Mouse (Mus musculus) heart, embryonic 11.5 days (tissue): ENCODE data around the gene Ltbp1. TPM values are rescaled to one million over a fixed set of nuclear protein-coding genes. Genes with fewer than 3 reads are reported as not detected.

ENCODE experiments used
- ATAC-seq: fragments of 200-750 bp; cut with Nextera tagmentation; replicated peaks from 2 replicates; pipeline ENCODE4 v1.8.0; 2017; ENCODE audit warnings: moderate library complexity; ENCODE audit not compliant: insufficient number of reproducible peaks, low FRiP score, low TSS enrichment
- H3K27ac ChIP-seq: fragments of 300-500 bp; sonication (generic); 2 replicates; pipeline ENCODE4 v1.5.1; 2014; ENCODE audit warnings: mild to moderate bottlenecking, low read depth, low read length
- H3K27me3 ChIP-seq: fragments of 300-500 bp; sonication (generic); 2 replicates; pipeline ENCODE4 v1.6.1; 2014; ENCODE audit warnings: mild to moderate bottlenecking, low read length, mixed read lengths; ENCODE audit not compliant: control insufficient read depth, insufficient read depth
- H3K36me3 ChIP-seq: fragments of 300-500 bp; sonication (generic); 2 replicates; pipeline ENCODE4 v1.6.1; 2014; ENCODE audit warnings: mild to moderate bottlenecking, low read length, moderate library complexity, mixed read lengths; ENCODE audit not compliant: control insufficient read depth, insufficient read depth
- H3K4me1 ChIP-seq: fragments of 300-500 bp; sonication (generic); 2 replicates; pipeline ENCODE4 v1.6.1; 2014; ENCODE audit warnings: low read length; ENCODE audit not compliant: control insufficient read depth, insufficient read depth
- H3K4me2 ChIP-seq: fragments of 300-500 bp; sonication (generic); 2 replicates; pipeline ENCODE4 v1.6.1; 2014; ENCODE audit warnings: mild to moderate bottlenecking, moderate library complexity
- H3K4me3 ChIP-seq: fragments of 300-500 bp; sonication (generic); 2 replicates; pipeline ENCODE4 v1.5.1; 2014; ENCODE audit warnings: low read depth, low read length
- H3K9ac ChIP-seq: fragments of 300-500 bp; sonication (generic); 2 replicates; pipeline ENCODE4 v1.6.1; 2014; ENCODE audit warnings: mild to moderate bottlenecking, low read depth, low read length, moderate library complexity
- H3K9me3 ChIP-seq: fragments of 300-500 bp; sonication (generic); replicated peaks from 2 replicates; pipeline ENCODE4 v1.6.1; 2016; ENCODE audit warnings: low read length; ENCODE audit not compliant: control insufficient read depth
- WGBS: fragments of 180-500 bp; shearing (Covaris S2); extraction: QIAGEN DNeasy Blood & Tissue Kit; methylation state at CpG from one replicate; pipeline ENCODE4 v1.1.7; 2014; ENCODE audit not compliant: insufficient replicate concordance; 5-methylcytosine and 5-hydroxymethylcytosine counted together
- polyA plus RNA-seq: library from polyadenylated mRNA; unstranded; fragments of >200 nt; fragmentation: Nextera tagmentation; extraction: Ambion mirVana; gene quantifications from 2 replicates; pipeline ENCODE4 v1.2.1, GENCODE M21; 2014

The Ltbp1 gene
- polyA plus RNA-seq, 1 experiment from 2014 or later: 45.4 TPM

GRCm38 (mm10) chr17:75374287-75375024 lies 369.1 kb downstream of the Ltbp1 start:
- Histone ChIP-seq H3K27ac (no peak overlapping the region), H3K4me2 (no peak overlapping the region), H3K9me3 (no peaks in the 10 kb centered on the region), H3K4me3 (no peak overlapping the region), H3K4me1 (no peaks in the 10 kb centered on the region), H3K36me3 (no peaks in the 10 kb centered on the region), H3K9ac (no peak overlapping the region), H3K27me3 (no peaks in the 10 kb centered on the region)
- peak; percentile 61; the same call in 1 of the 2 replicates for ATAC-seq
- 64% methylated on average over 5 of the region's 5 CpGs for WGBS

DNA sequence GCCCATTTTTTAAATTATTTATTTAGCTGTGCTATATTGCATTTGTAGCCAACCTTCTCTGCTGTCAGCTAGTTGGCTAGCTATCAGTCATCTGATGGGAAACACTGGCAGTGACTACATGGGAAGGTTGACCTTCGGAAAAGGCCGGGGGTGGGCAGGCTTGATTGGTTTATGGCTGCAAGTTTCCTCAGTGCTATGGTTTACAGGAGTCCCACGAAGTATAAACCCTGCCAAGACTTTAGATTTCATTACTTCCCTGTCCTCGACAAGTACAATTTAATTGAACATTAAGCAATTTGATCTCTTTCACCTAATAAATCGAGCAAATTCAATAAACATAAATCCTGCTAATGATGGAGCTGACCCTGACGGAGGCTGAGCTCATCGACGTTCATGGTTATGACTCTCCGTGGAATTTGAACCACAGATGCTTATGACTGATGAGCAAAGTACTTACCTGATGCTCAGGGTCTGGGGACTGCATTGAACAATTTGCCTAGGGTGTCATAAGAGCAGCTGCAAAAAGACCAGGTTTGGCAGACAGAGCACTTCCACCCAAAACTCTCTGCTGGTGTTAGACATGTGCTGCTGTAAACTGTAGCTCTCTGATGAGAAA lies 373.0 kb downstream of the Ltbp1 start:
- WGBS: 81% methylated on average over 9 of the region's 9 CpGs
- Histone ChIP-seq H3K4me1 (0 out of 2 replicates have a peak, but pooled peaks cover 2% of the 10 kb centered on the region), H3K4me3 (no peak overlapping the region), H3K36me3 (no peaks in the 10 kb centered on the region), H3K4me2 (no peak overlapping the region), H3K27me3 (no peaks in the 10 kb centered on the region), H3K9ac (no peak overlapping the region), H3K27ac (no peak overlapping the region), H3K9me3 (no peaks in the 10 kb centered on the region)
- no peak for ATAC-seq

- Histone ChIP-seq H3K36me3 (0 out of 2 replicates have a peak, but pooled peaks cover 2% of the 10 kb centered on the region), H3K27me3 (no peaks in the 10 kb centered on the region), H3K4me1 (0 out of 2 replicates have a peak, but pooled peaks cover 2% of the 10 kb centered on the region), H3K4me2 (no peak overlapping the region), H3K27ac (no peak overlapping the region), H3K9ac (no peak overlapping the region), H3K4me3 (no peak overlapping the region), H3K9me3 (no peaks in the 10 kb centered on the region)
- no peak for ATAC-seq
- 42% methylated on average over 2 of the region's 2 CpGs for WGBS
Measured at GRCm38 (mm10) chr17:75380167-75380566, 374.8 kb downstream of the Ltbp1 start.

GRCm38 (mm10) chr17:75388402-75388801 lies 383.0 kb downstream of the Ltbp1 start:
- ATAC-seq: no peak
- Histone ChIP-seq H3K9me3 (no peaks in the 10 kb centered on the region), H3K36me3 (peaks cover 12% of the 10 kb centered on the region), H3K9ac (no peak overlapping the region), H3K4me2 (no peak overlapping the region), H3K27ac (no peak overlapping the region), H3K27me3 (no peaks in the 10 kb centered on the region), H3K4me1 (no peaks in the 10 kb centered on the region), H3K4me3 (no peak overlapping the region)
- 75% methylated on average over 4 of the region's 4 CpGs for WGBS

DNA sequence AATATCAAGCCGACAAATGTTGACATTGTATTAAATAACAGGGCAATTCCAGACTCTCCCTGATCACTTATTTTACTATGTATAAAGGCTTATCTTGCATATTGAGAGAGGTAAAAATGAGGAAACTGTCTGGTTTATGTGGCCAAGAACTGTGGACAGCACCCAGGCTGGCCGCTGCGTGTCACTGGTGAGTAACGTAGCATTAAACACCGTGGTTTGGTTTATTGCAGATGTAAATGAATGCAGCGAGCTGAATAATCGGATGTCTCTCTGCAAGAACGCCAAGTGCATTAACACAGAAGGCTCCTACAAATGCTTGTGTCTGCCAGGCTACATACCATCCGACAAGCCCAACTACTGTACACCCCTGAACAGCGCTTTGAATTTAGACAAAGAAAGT lies 384.8 kb downstream of the Ltbp1 start:
- WGBS: 90% methylated on average over 10 of the region's 10 CpGs
- H3K27ac ChIP-seq: no peak overlapping the region
- H3K27me3 ChIP-seq: no peaks in the 10 kb centered on the region
- no peaks in the 10 kb centered on the region for H3K9me3 ChIP-seq
- H3K9ac ChIP-seq: no peak overlapping the region
- no peaks in the 10 kb centered on the region for H3K4me1 ChIP-seq
- ATAC-seq: no peak
- no peak overlapping the region for H3K4me2 ChIP-seq
- peaks cover 10% of the 10 kb centered on the region for H3K36me3 ChIP-seq
- no peak overlapping the region for H3K4me3 ChIP-seq

GRCm38 (mm10) chr17:75391429-75392192 lies 386.2 kb downstream of the Ltbp1 start:
- H3K36me3 ChIP-seq: peaks cover 10% of the 10 kb centered on the region
- 72% methylated on average over 6 of the region's 6 CpGs for WGBS
- ATAC-seq: no peak
- no peak overlapping the region for H3K27ac ChIP-seq
- H3K27me3 ChIP-seq: no peaks in the 10 kb centered on the region
- no peak overlapping the region for H3K4me2 ChIP-seq
- no peak overlapping the region for H3K9ac ChIP-seq
- no peak overlapping the region for H3K4me3 ChIP-seq
- no peaks in the 10 kb centered on the region for H3K9me3 ChIP-seq
- H3K4me1 ChIP-seq: no peaks in the 10 kb centered on the region

GRCm38 (mm10) chr17:75406405-75406804 lies 401.0 kb downstream of the Ltbp1 start:
- H3K4me1 ChIP-seq: no peaks in the 10 kb centered on the region
- no peaks in the 10 kb centered on the region for H3K9me3 ChIP-seq
- no peak overlapping the region for H3K4me3 ChIP-seq
- no peak overlapping the region for H3K27ac ChIP-seq
- ATAC-seq: no peak
- H3K27me3 ChIP-seq: no peaks in the 10 kb centered on the region
- H3K36me3 ChIP-seq: no peaks in the 10 kb centered on the region
- WGBS: 60% methylated on average over 4 of the region's 4 CpGs
- no peak overlapping the region for H3K9ac ChIP-seq
- no peak overlapping the region for H3K4me2 ChIP-seq

- Histone ChIP-seq H3K36me3 (no peaks in the 10 kb centered on the region), H3K4me1 (no peaks in the 10 kb centered on the region), H3K4me2 (no peak overlapping the region), H3K9ac (no peak overlapping the region), H3K27ac (no peak overlapping the region), H3K9me3 (no peaks in the 10 kb centered on the region), H3K27me3 (no peaks in the 10 kb centered on the region), H3K4me3 (no peak overlapping the region)
- 64% methylated on average over 3 of the region's 3 CpGs for WGBS
- ATAC-seq: no peak
Measured at GRCm38 (mm10) chr17:75416861-75417260, 411.5 kb downstream of the Ltbp1 start.
